Mouse (Mus musculus) CH12.LX (cell line): Measurements from ENCODE around the gene Stambpl1. TPM values are rescaled to one million over a fixed set of nuclear protein-coding genes. Genes with fewer than 3 reads are reported as not detected.

ENCODE experiments used
- DNase-seq: peaks from one replicate; pipeline ENCODE4 v3.0.0-alpha.2; 2013; ENCODE audit errors: extremely low read depth
- H3K27ac ChIP-seq: 2 replicates; pipeline ENCODE4 v1.5.1; 2012; ENCODE audit warnings: low read depth, mild to moderate bottlenecking, control low read depth, moderate library complexity; ENCODE audit not compliant: insufficient read depth
- H3K27me3 ChIP-seq: replicated peaks from 2 replicates; pipeline ENCODE3; 2012; ENCODE audit warnings: inconsistent platforms
- H3K36me3 ChIP-seq, 2 experiments: replicated peaks in 1 of 2; 2 replicates each; pipeline versions ENCODE3 to v1.6.1; 2012; ENCODE audit warnings: inconsistent platforms in 1 of 2, low read length in 1 of 2, mild to moderate bottlenecking in 1 of 2, mixed read lengths in 1 of 2, moderate library complexity in 1 of 2; ENCODE audit not compliant: control insufficient read depth in 1 of 2, insufficient read depth in 1 of 2
- H3K4me1 ChIP-seq, 2 experiments: 2 replicates each; pipeline ENCODE4 v1.6.1; 2012; ENCODE audit warnings: inconsistent platforms in 1 of 2, moderate library complexity in 1 of 2; ENCODE audit not compliant: insufficient read depth in 2 of 2, control insufficient read depth in 1 of 2
- H3K4me2 ChIP-seq: 2 replicates; pipeline ENCODE4 v1.6.1; 2012; ENCODE audit warnings: low read depth, mild to moderate bottlenecking, control low read depth; ENCODE audit not compliant: poor library complexity, insufficient read depth, severe bottlenecking
- H3K4me3 ChIP-seq, 3 experiments: fragments of 150-350 bp in 1 of 3; sonication (generic) in 1 of 3; replicated peaks in 1 of 3; 2 replicates each; pipeline versions ENCODE3 to v1.5.1; 2011 to 2012; ENCODE audit warnings: low read depth in 2 of 3, low read length in 2 of 3, mild to moderate bottlenecking in 2 of 3, moderate library complexity in 2 of 3, control low read depth in 1 of 3, improper control_type of control experiment in 1 of 3, inconsistent platforms in 1 of 3, mixed read lengths in 1 of 3; ENCODE audit not compliant: poor library complexity in 1 of 3
- H3K79me2 ChIP-seq: replicated peaks from 2 replicates; pipeline ENCODE4 v1.6.1; 2012; ENCODE audit warnings: mild to moderate bottlenecking, moderate library complexity; ENCODE audit not compliant: control insufficient read depth, poor library complexity, insufficient read depth, severe bottlenecking; ENCODE audit errors: extremely low read depth
- H3K9ac ChIP-seq: 2 replicates; pipeline ENCODE4 v1.6.1; 2012; ENCODE audit warnings: low read depth, mild to moderate bottlenecking, control low read depth, moderate library complexity; ENCODE audit not compliant: insufficient read depth
- H3K9me3 ChIP-seq: replicated peaks from 2 replicates; pipeline ENCODE3; 2012; ENCODE audit warnings: low read length, inconsistent platforms, mixed read lengths
- BHLHE40 ChIP-seq: IDR thresholded peaks from 2 replicates; pipeline ENCODE4 v1.6.1; 2011; ENCODE audit warnings: mild to moderate bottlenecking, low read depth, low read length, improper control_type of control experiment
- ELF1 ChIP-seq: IDR thresholded peaks from 2 replicates; pipeline ENCODE4 v1.6.1; 2014; ENCODE audit warnings: low read depth, mild to moderate bottlenecking, inconsistent platforms, low read length, improper control_type of control experiment
- GABPA ChIP-seq: IDR thresholded peaks from 2 replicates; pipeline ENCODE4 v1.6.1; 2012; ENCODE audit warnings: low read depth, low read length, improper control_type of control experiment, inconsistent platforms; ENCODE audit not compliant: insufficient replicate concordance
- IRF4 ChIP-seq: IDR thresholded peaks from 2 replicates; pipeline ENCODE4 v1.6.1; 2014; ENCODE audit warnings: low read depth, mild to moderate bottlenecking, inconsistent platforms, low read length, improper control_type of control experiment
- JUN ChIP-seq: IDR thresholded peaks from 2 replicates; pipeline ENCODE4 v1.6.1; 2011; ENCODE audit warnings: low read depth, mild to moderate bottlenecking, low read length, improper control_type of control experiment, moderate library complexity; ENCODE audit not compliant: insufficient read depth
- MAX ChIP-seq: IDR thresholded peaks from 2 replicates; pipeline ENCODE4 v1.6.1; 2011; ENCODE audit warnings: low read length, improper control_type of control experiment
- MAZ ChIP-seq: IDR thresholded peaks from 2 replicates; pipeline ENCODE4 v1.6.1; 2012; ENCODE audit warnings: low read depth, mild to moderate bottlenecking, inconsistent platforms, low read length, improper control_type of control experiment, moderate library complexity
- MXI1 ChIP-seq: IDR thresholded peaks from 2 replicates; pipeline ENCODE4 v1.6.1; 2011; ENCODE audit warnings: mild to moderate bottlenecking, low read depth, low read length, improper control_type of control experiment
- POLR2AphosphoS2 ChIP-seq: IDR thresholded peaks from 2 replicates; pipeline ENCODE4 v1.6.1; 2011; ENCODE audit warnings: low read depth, low read length, improper control_type of control experiment
- SMC3 ChIP-seq: IDR thresholded peaks from 2 replicates; pipeline ENCODE4 v1.6.1; 2011; ENCODE audit warnings: low read depth, low read length, improper control_type of control experiment
- TCF12 ChIP-seq: IDR thresholded peaks from 2 replicates; pipeline ENCODE4 v1.6.1; 2014; ENCODE audit warnings: low read depth, mild to moderate bottlenecking, inconsistent platforms, low read length, improper control_type of control experiment
- UBTF ChIP-seq: IDR thresholded peaks from 2 replicates; pipeline ENCODE4 v1.6.1; 2012; ENCODE audit warnings: low read depth, mild to moderate bottlenecking, inconsistent platforms, low read length, improper control_type of control experiment, moderate library complexity
- USF1 ChIP-seq: IDR thresholded peaks from 2 replicates; pipeline ENCODE4 v1.6.1; 2014; ENCODE audit warnings: low read depth, mild to moderate bottlenecking, inconsistent platforms, low read length, improper control_type of control experiment
- ZC3H11A ChIP-seq: IDR thresholded peaks from 2 replicates; pipeline ENCODE4 v1.6.1; 2012; ENCODE audit warnings: low read depth, mild to moderate bottlenecking, inconsistent platforms, low read length, improper control_type of control experiment
- ZKSCAN1 ChIP-seq: IDR thresholded peaks from 2 replicates; pipeline ENCODE4 v1.6.1; 2012; ENCODE audit warnings: low read depth, inconsistent platforms, low read length, improper control_type of control experiment, borderline replicate concordance
- ZNF384 ChIP-seq: IDR thresholded peaks from 2 replicates; pipeline ENCODE4 v1.6.1; 2012; ENCODE audit warnings: low read depth, low read length, improper control_type of control experiment, inconsistent platforms
- dilution Hi-C: fragments of 300-500 bp; cut with MboI; formaldehyde crosslinking; loops from 2 replicates; pipeline ENCODE4 v1.14.3; 2020; ENCODE audit warnings: low sequenced_read_pairs; ENCODE audit not compliant: extremely low pct_unique_long_range_greater_than_20kb, extremely low pct_ligation_motif_present
- in situ Hi-C: fragments of 300-500 bp; cut with MboI; formaldehyde crosslinking; loops from 3 replicates; pipeline ENCODE4 v1.14.3; 2019; ENCODE audit warnings: low sequenced_read_pairs, low pct_ligation_motif_present, low pct_unique_long_range_greater_than_20kb, mixed read lengths
- polyA plus RNA-seq: library from polyadenylated mRNA; unstranded; fragments of >175 nt; gene quantifications from 2 replicates; pipeline ENCODE4 v1.2.1, GENCODE M21; 2012; ENCODE audit warnings: low read depth; ENCODE audit not compliant: insufficient read length
- total RNA-seq, 2 experiments: library from RNA; depleted of rRNA; stranded (reverse); fragments of 300-350 nt in 1 of 2; fragments of >200 nt in 1 of 2; gene quantifications; 2 replicates each; pipeline ENCODE4 v1.2.3; 2012 to 2014

The Stambpl1 gene
- total and polyA plus RNA-seq, 3 experiments: 29.7 to 48.2 (median 40.6) TPM

DNA sequence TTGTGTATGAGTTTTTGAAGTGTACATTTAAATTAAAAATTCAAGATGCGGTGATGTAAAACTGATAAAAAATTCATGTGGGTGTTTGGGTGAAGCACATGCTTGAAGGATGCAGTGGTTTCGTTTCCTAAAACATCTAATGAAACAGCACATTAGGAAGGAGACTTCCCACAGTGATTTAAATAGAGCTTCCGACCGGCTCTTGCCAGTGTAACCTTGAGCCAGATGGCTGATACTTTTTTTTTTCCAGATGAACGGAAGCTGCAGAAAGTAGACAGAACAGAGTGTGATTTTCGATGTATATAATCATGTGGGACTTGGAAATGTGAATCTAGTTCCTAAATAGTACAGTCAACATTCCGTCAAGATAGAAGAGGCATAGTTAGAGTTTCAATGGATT, 39.6 kb downstream of the Stambpl1 start:
- dilution Hi-C loops: no loop called here
- in situ Hi-C loops: no loop called here

GRCm38 (mm10) chr19:34232326-34232725, 40.3 kb downstream of the Stambpl1 start:
- in situ Hi-C loops: no loop called here
- Histone ChIP-seq H3K4me2 (no peak overlapping the region), H3K36me3 (peaks cover 49 to 90% of the 10 kb centered on the region in 2 experiments), H3K9me3 (no peaks in the 10 kb centered on the region), H3K4me1 (no peaks in the 10 kb centered on the region), H3K27ac (no peak overlapping the region), H3K79me2 (no peaks in the 10 kb centered on the region), H3K9ac (no peak overlapping the region), H3K27me3 (no peaks in the 10 kb centered on the region)
- dilution Hi-C loops: no loop called here
- no peak for TF ChIP-seq SMC3
- TF ChIP-seq ZC3H11A: no peak
- TF ChIP-seq UBTF: no peak
- TF ChIP-seq ZNF384: no peak
- no peak for TF ChIP-seq BHLHE40
- TF ChIP-seq MXI1: no peak
- no peak for TF ChIP-seq USF1
- no peak for TF ChIP-seq IRF4
- no peak for TF ChIP-seq JUN
- TF ChIP-seq GABPA: no peak
- TF ChIP-seq, all 38 proteins: peak for 0
- no peak overlapping the region for H3K4me3 ChIP-seq
- no peak for DNase-seq

More for the DNA sequence above, 39.6 kb downstream of the Stambpl1 start:
- Histone ChIP-seq H3K27ac (no peak overlapping the region), H3K27me3 (no peaks in the 10 kb centered on the region), H3K4me3 (no peak overlapping the region), H3K9ac (no peak overlapping the region), H3K4me2 (no peak overlapping the region), H3K4me1 (no peaks in the 10 kb centered on the region), H3K36me3 (peaks cover 49 to 91% of the 10 kb centered on the region in 2 experiments), H3K79me2 (peaks cover 2% of the 10 kb centered on the region; the same call in 1 of the 2 replicates), H3K9me3 (no peaks in the 10 kb centered on the region)
- TF ChIP-seq TCF12: no peak
- TF ChIP-seq ELF1: no peak
- no peak for TF ChIP-seq MAX
- no peak for TF ChIP-seq IRF4
- TF ChIP-seq MXI1: no peak
- TF ChIP-seq ZKSCAN1: no peak
- TF ChIP-seq POLR2AphosphoS2: no peak
- TF ChIP-seq SMC3: no peak
- no peak for TF ChIP-seq MAZ
- no peak for DNase-seq
